Mouse (Mus musculus): ENCODE data around the gene Pcbp2.

GRCm38 (mm10) chr15:102519211-102520141 is 49.1 kb downstream of the Pcbp2 start:
- TF ChIP-seq POLR2A (IDR thresholded peaks at IDR 0.05; ENCODE audit: insufficient read length, low read depth) (no peak), CEBPB (IDR thresholded peaks at IDR 0.05; ENCODE audit: insufficient read depth, poor library complexity, severe bottlenecking) (no peak), MAX (IDR thresholded peaks at IDR 0.05; ENCODE audit: low read depth) (no peak), USF1 (IDR thresholded peaks at IDR 0.05; ENCODE audit: low read depth) (no peak), POLR2AphosphoS2 (IDR thresholded peaks at IDR 0.05; ENCODE audit: insufficient read length, low read depth) (no peak), MYOD1 (IDR thresholded peaks at IDR 0.05; ENCODE audit: control insufficient read depth in 1 of 3, insufficient read length in 2 of 3, low read depth in 2 of 3) (no peak), E2F4 (IDR thresholded peaks at IDR 0.05; ENCODE audit: insufficient read depth) (no peak), MYOG (IDR thresholded peaks at IDR 0.05; ENCODE audit: control insufficient read depth in 1 of 3, insufficient read depth in 1 of 3, insufficient read length in 2 of 3, low read depth in 2 of 3) (no peak)
